Mouse (Mus musculus): ENCODE measurements around the gene Tmtc2.

Gene Tmtc2

GRCm38 (mm10) chr10:105416601-105417000, 157.7 kb downstream of the Tmtc2 start:
- no peak for DNase-seq (ENCODE audit: low read depth, low spot score)

DNA sequence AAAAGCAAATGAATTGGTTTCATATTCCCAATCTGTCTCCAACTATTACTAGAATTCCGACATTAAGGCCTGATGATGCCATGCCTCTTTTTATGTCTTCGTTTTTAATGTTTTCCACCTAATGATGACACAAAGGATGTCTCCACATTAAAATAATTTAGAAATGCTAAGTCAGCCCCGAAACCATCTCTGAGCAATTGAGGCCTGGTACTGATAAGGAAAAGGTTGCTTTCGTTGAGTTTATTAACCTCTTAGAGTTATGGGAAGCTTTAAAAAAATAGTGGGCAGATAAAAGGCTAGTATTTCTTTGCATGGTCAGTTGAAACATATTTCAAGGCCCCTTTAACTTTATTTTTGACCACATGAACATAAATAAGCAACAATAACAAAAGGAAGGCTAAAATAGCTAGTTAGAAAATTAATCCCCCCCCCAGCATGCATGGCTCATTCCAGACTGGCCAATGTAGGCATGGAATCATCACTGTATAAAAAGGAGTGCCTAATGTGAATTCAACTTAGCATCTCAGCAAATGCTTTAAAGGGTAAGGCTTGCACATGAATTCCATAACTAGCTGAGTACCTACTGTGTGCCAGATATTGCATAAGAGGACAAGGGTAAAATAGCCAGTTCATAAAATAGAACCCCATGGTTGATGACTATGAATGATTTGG, 168.3 kb downstream of the Tmtc2 start:
- DNase-seq (ENCODE audit: low read depth, low spot score) = no peak

DNA sequence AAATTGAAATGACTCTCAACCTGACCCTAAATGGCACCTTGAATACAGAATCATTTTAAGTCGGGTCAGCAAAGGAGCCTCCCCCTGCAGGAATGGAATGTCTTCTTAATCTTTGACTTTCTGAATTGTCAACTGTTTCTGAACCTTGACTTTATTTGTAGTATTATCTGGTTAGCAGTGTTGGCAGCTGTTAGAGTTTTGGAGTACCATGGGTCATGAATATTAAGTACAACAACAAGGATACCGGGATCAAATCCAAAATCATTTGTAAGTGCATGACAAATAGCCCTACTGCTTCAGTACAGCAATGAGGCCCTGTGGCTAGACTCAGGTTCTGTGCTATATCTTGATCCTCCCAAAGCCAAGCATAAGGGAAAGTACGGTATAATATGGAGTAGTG, 170.3 kb downstream of the Tmtc2 start:
- no peak for DNase-seq (ENCODE audit: low read depth, low spot score)

DNA sequence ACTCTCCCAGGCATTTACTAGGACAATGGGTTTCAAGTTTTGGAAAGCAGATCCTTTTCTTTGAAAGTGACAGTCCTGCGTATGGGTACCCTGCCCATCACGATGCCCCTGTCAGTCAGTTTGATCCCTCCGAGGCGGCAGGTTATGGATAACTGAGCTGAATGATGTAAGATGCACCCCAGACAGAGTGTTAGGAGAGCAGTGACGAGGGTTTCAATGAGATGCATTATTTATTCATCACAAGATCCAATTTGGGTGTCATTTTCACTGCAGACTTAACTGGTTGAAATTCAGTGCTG, 171.8 kb downstream of the Tmtc2 start:
- DNase-seq (ENCODE audit: low read depth, low spot score) = no peak

DNA sequence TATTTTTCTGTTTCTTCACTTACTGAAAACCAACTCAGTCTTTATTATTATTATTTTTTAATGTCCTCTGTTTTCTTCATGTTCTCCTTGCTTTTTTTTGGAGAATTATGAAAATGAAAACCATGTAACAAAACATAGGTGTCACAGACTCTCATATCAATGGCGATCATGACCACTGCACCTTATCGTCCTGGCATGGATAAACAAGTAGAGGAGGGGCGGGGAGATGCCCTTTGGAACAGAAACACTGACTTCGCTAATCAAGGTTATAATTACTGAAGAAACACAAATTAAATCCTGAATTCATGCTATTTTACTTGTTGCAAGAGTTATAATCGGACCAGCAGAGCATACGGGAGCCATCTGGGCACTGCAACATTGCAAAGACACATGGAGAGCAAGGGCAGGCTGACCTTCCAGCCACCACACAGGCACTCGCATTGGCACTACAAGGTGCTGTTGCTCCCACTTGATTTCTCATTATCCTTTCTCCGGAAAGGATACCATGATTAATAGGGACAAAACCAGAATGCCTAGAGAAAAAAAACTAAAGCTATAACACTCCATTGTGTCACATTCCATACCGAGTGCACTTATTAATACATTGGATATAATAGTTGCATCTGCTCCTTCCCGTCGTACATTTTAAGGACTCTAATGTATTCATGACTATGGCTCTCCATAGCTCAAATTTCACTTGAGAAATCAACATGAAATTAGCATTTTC, 172.3 kb downstream of the Tmtc2 start:
- no peak for DNase-seq (ENCODE audit: low read depth, low spot score)

GRCm38 (mm10) chr10:105399316-105399715, 174.9 kb downstream of the Tmtc2 start:
- no peak for DNase-seq (ENCODE audit: low read depth, low spot score)

GRCm38 (mm10) chr10:105384065-105384464, 190.2 kb downstream of the Tmtc2 start:
- no peak for DNase-seq (ENCODE audit: low read depth, low spot score)

- no peak for DNase-seq (ENCODE audit: low read depth, low spot score)
These were observed 192.5 kb downstream of the Tmtc2 start for GRCm38 (mm10) chr10:105381705-105382104.

- DNase-seq (ENCODE audit: low read depth, low spot score) = no peak
These were observed 193.0 kb downstream of the Tmtc2 start for GRCm38 (mm10) chr10:105381202-105381601.

GRCm38 (mm10) chr10:105380584-105380983, 193.7 kb downstream of the Tmtc2 start:
- DNase-seq (ENCODE audit: low read depth, low spot score) = no peak

DNA sequence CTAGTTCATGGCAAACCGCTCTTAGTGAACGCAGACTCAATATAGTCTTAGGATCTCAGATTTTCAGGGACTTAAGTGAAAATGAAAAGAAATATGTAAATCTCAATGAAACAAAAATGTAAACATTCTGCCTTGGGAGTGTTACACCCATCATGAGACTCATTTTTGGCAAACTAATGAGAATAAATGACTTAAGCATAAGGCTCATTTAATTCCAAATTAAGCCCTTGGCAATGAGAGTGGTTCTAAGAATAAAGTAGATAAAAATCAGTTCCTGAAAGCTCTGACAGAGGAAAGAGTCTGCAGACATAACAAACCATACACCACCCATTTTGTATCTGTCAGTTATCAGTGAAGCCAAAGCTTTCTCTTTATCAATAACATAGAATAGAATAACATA, 196.5 kb downstream of the Tmtc2 start:
- DNase-seq (ENCODE audit: low read depth, low spot score) = no peak

- DNase-seq (ENCODE audit: low read depth, low spot score) = no peak
These were observed 201.0 kb downstream of the Tmtc2 start for GRCm38 (mm10) chr10:105373265-105373664.

- no peak for DNase-seq (ENCODE audit: low read depth, low spot score)
These were observed 206.0 kb downstream of the Tmtc2 start for GRCm38 (mm10) chr10:105368242-105368641.

DNA sequence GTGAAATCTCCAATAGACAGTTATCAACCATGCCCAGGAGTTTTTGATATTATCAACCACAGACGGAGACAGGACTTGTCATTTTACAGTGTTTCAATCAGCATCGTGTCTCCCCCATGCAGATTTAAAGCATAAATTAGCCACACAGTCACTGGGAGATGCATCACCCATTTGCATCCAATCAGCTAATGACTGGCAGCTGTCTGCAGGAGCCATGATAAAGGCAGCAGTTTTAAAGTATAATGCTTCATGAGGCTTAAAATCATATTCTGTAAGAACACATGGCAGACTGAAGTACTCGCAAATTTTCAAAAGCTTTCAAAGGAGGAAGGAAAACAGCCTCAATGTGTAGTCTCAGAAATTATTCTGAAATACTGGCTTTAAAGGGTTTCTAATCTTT, 209.8 kb downstream of the Tmtc2 start:
- no peak for DNase-seq (ENCODE audit: low read depth, low spot score)

DNA sequence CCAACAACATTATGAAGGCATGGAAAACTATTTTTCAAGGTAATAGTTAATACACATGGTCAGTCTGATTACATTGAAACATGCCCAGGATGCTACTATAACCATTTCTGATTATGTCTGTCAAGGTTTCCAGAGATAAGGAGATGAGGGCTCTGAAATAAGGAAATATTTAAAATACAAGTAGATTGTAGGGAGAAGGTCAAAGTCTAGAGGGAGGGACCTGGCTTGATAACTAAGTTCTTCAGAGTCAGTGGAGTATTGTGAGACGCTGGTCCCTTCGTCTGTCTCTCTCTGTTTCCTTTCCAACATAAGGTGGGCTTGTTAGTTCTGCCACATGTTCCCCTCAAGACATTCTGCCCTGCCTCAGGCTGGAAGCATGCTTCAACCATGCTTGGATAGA, 223.9 kb downstream of the Tmtc2 start:
- no peak for DNase-seq (ENCODE audit: low read depth, low spot score)

- no peak for DNase-seq (ENCODE audit: low read depth, low spot score)
These were observed 228.3 kb downstream of the Tmtc2 start for GRCm38 (mm10) chr10:105345920-105346319.

DNA sequence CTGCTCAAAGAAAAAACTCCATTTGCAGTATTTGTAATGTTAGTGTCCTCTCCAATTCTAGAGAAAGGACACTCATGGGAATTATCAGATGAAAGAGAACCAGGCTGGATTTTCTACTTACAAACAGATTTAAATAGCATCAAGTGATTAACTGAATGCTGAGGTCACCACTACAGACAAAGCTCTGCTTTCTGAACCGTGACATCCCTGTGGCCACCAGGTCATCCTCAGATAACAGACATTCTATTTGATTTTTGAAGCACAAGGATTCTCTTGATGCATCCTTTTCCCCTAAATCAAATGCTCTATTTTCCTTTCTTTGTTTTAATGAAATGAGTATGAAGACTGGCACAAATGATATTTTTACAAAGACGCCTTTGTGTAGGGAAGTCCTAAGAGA, 241.4 kb downstream of the Tmtc2 start:
- DNase-seq (ENCODE audit: low read depth, low spot score) = no peak

DNA sequence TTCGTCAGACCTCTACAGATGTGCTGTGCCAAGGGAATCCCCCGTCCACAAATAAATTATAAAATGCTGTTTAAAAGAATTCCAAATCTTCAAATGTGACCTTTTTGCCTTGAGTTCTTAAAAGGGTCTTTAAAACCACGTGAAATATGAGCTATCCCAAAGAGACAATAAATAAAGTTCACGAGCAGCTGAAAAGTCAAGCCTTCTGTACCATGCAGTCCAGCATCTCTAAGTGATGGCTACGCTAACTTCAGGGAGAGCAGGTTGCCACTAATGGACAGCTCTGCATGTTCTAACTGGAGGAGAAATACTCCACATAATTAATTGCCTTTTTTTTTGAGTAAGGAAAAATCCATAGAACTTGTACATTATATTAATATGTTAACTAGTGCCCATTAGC, 243.9 kb downstream of the Tmtc2 start:
- no peak for DNase-seq (ENCODE audit: low read depth, low spot score)

DNA sequence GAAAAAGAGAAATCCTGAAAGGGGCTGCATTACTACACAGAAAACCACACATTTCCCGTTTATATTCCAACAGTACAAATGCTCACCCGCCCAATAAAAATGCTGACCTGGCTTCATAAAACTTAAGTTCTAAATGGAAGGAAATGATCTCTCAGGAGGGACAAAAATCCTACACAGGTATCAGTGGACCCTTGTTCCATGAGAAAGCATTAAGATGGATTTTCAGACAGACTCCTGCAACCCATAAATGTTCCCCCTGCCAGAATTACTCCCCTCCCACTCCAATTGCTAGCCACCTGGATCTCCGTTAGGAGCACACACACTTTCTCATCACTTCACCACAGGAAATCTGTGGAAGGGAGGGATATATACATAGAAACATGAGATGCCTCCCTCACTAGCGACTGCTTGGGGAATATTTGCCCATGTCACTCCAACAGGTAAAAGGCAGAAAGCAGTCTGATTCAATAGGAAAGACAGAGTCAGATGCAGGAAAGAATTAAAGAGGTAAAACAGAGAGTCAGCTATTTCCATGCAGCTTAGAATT, 250.5 kb downstream of the Tmtc2 start:
- DNase-seq (ENCODE audit: low read depth, low spot score) = no peak

DNA sequence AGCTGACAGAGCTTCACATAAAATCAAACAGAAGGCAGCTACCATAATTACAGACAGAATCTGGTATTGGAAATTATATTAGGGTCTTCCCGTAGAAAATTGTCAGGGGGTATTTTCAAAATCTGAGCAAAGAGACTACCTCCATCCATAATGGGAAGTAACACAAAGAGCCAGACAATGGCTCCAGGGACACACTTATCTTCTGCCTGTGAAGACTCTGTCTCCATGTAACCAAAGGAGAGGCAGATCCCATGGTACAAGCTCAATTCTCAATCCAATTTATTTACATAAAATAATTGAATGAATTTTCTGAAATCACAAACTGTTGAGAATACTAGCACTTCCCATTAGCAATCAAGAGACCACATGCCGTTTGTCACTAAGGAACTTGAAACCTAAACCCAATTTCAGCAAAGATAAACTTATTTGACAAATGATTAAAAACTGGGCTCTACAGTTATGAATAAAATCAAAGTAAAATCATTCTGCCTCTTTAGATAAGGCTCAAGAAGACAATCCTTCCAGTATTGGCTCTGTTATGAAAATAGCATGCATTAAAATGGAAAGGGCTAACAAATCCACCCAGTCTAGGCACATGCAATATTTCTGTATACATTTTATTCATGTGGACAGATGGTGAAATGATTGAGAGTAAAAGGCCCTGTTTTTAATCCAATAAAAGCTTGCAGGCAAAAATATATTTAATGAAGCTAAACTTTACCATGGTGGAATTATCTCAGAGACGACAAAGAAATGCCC, 254.8 kb downstream of the Tmtc2 start:
- DNase-seq (ENCODE audit: low read depth, low spot score) = no peak

DNA sequence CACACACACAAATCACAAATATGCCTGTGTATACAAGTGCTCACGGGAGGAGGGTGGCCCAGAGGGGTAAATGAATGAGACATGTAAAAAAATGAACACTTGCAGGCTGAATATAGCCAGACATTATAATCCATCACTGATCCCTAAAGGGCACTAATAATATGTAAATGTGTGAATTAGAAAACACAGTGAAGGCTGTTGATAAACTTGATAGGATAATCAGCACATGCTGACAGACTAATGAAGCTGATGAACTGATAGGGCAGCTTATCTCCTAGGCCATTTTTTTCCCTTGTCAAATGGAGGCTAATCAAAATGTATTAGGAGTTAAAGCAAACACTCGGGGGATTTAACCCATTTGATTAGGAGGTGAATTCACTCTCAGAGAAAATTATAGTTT, 255.4 kb downstream of the Tmtc2 start:
- no peak for DNase-seq (ENCODE audit: low read depth, low spot score)

GRCm38 (mm10) chr10:105312986-105313385, 261.3 kb downstream of the Tmtc2 start:
- DNase-seq (ENCODE audit: low read depth, low spot score) = no peak

DNA sequence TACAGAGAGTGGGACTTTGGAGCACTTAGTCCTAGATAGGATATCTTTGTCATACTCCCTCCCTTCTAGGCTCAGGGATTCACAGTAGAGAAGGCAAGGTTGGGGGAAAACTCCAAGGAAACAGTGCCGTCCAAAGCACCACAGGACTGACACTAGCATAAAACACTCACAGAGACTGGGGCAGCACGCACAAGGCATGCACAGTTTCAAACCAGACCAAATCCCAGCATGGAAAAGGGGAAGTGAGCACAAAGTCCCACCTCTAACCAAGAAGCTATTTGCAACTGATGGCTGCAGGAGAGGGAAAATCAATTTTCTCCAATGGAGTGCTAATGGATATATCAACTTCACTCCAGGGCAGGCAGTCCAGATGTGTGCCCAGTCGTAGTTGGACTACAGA, 276.7 kb downstream of the Tmtc2 start:
- DNase-seq (ENCODE audit: low read depth, low spot score) = no peak
